Mouse (Mus musculus): ENCODE results near the gene Nos3.

The Nos3 gene

GRCm38 (mm10) chr5:24401969-24402368, 37.4 kb downstream of the Nos3 start:
- DNase-seq: no peak

- no peak for DNase-seq
Observed at GRCm38 (mm10) chr5:24404594-24405360, 40.2 kb downstream of the Nos3 start.

- DNase-seq: no peak
Observed at GRCm38 (mm10) chr5:24405389-24405876, 40.8 kb downstream of the Nos3 start.

GRCm38 (mm10) chr5:24408651-24409050, 44.0 kb downstream of the Nos3 start:
- no peak for DNase-seq

- no peak for DNase-seq
Observed at GRCm38 (mm10) chr5:24409466-24409865, 44.9 kb downstream of the Nos3 start.

- DNase-seq: no peak
Observed at GRCm38 (mm10) chr5:24412063-24412462, 47.5 kb downstream of the Nos3 start.

- DNase-seq: no peak
Observed at GRCm38 (mm10) chr5:24413042-24413693, 48.6 kb downstream of the Nos3 start, which contains the start of gene Asic3. TSS of gene Asic3 (plus strand) at chr5:24413392.

- no peak for DNase-seq
Observed at GRCm38 (mm10) chr5:24413938-24414337, 49.3 kb downstream of the Nos3 start.

GRCm38 (mm10) chr5:24416222-24416736, 51.7 kb downstream of the Nos3 start:
- peak; percentile 79 to 82 for DNase-seq

GRCm38 (mm10) chr5:24417587-24417986, 53.0 kb downstream of the Nos3 start:
- DNase-seq: no peak

- DNase-seq: no peak
Observed at GRCm38 (mm10) chr5:24420381-24420780, 55.8 kb downstream of the Nos3 start.

- DNase-seq: peak; percentile 96 to 98
Observed at GRCm38 (mm10) chr5:24423129-24424003, 58.8 kb downstream of the Nos3 start, which contains the start of the genes Cdk5 and Slc4a2. TSS of gene Cdk5 (minus strand) at chr5:24423530. TSS of gene Slc4a2 (plus strand) at chr5:24423837.

- DNase-seq: peak in 1 of 2 experiments; percentile 30
Observed at GRCm38 (mm10) chr5:24424004-24424781, 59.6 kb downstream of the Nos3 start.

GRCm38 (mm10) chr5:24424861-24425411, 60.3 kb downstream of the Nos3 start:
- DNase-seq: peak; percentile 86 to 91

GRCm38 (mm10) chr5:24425421-24426036, 60.9 kb downstream of the Nos3 start:
- no peak for DNase-seq

- peak; percentile 5 to 13 for DNase-seq
Observed at GRCm38 (mm10) chr5:24426037-24426432, 61.4 kb downstream of the Nos3 start.

GRCm38 (mm10) chr5:24426556-24427284, 62.1 kb downstream of the Nos3 start:
- DNase-seq: no peak

GRCm38 (mm10) chr5:24427285-24427633, 62.6 kb downstream of the Nos3 start:
- DNase-seq: no peak

GRCm38 (mm10) chr5:24427981-24428402, 63.4 kb downstream of the Nos3 start:
- DNase-seq: no peak

GRCm38 (mm10) chr5:24428596-24428995, 64.0 kb downstream of the Nos3 start:
- DNase-seq: no peak
